Mouse (Mus musculus) E14TG2a.4 (cell line): ENCODE measurements around the gene Thada.

Experiments
- H3K27me3 ChIP-seq: 2 replicates; pipeline ENCODE4 v1.6.1; 2014; ENCODE audit warnings: low read length, control low read depth; ENCODE audit not compliant: insufficient read depth
- H3K36me3 ChIP-seq: 2 replicates; pipeline ENCODE4 v1.6.1; 2014; ENCODE audit warnings: low read length, control low read depth; ENCODE audit not compliant: insufficient read depth
- H3K4me1 ChIP-seq: replicated peaks from 2 replicates; pipeline ENCODE4 v1.6.1; 2014; ENCODE audit warnings: low read depth, low read length, control low read depth
- H3K4me3 ChIP-seq: replicated peaks from 2 replicates; pipeline ENCODE4 v1.5.1; 2014; ENCODE audit warnings: mild to moderate bottlenecking, low read length
- H3K9me3 ChIP-seq: 2 replicates; pipeline ENCODE4 v1.6.1; 2014; ENCODE audit warnings: low read length, control low read depth
- CTCF ChIP-seq: conservative IDR thresholded peaks from 2 replicates; pipeline ENCODE4 v1.5.1; 2014; ENCODE audit warnings: low read length
- NANOG ChIP-seq: IDR thresholded peaks from 2 replicates; pipeline ENCODE4 v1.6.1; 2014; ENCODE audit warnings: borderline replicate concordance, low read length, mixed read lengths
- POU5F1 ChIP-seq: IDR thresholded peaks from 2 replicates; pipeline ENCODE4 v1.6.1; 2014; ENCODE audit warnings: low read length, borderline replicate concordance

The Thada gene

DNA sequence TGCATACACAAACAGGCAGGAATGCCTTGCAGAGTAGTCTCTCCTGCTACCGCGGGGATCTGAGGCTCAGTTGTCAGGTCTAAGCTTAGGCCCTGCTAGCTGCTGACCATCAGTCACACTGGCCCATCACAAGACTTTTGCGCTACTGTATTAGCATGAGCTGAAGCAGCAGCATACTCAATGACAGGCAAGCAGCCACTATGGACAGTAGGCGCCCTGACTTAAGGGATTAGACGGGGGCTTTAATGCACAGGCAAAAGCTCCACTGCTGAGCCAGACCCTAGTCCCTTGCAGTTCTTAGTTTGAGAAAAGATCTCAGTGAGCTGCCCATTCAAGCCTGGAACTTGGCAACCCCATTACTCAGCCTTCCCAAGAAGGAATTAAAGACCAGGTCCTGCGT is 66.6 kb downstream of the Thada start:
- TF ChIP-seq POU5F1 (no peak), CTCF (no peak), NANOG (no peak)

DNA sequence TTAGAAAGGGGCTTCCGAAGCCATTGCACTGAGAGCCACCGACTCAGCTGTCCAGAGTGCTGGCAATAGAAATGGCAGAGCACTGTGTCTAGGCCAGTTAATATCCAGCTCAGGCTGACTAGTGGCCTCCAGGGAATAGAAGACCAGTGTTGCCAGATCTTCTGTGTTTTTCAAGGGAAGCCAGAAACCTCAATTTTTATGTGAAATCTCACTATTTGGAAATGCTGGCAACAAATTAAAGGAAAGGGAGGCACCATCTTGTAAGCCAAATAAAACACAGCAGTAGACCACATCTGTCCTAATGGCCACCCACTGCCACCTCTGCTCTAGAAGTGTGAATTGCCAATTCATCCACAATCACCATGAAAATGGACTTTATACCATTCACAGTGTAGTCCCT is 76.0 kb downstream of the Thada start:
- H3K36me3 ChIP-seq = peaks cover 52% of the 10 kb centered on the region
- H3K9me3 ChIP-seq = no peaks in the 10 kb centered on the region
- peaks cover 2% of the 10 kb centered on the region; the same call in 1 of the 2 replicates for H3K4me1 ChIP-seq
- H3K27me3 ChIP-seq = no peaks in the 10 kb centered on the region
- no peak overlapping the region for H3K4me3 ChIP-seq
- TF ChIP-seq NANOG (no peak), POU5F1 (no peak), CTCF (no peak)

More for the DNA sequence above, 66.6 kb downstream of the Thada start:
- no peak overlapping the region for H3K4me3 ChIP-seq
- no peaks in the 10 kb centered on the region for H3K9me3 ChIP-seq
- H3K4me1 ChIP-seq = no peaks in the 10 kb centered on the region; the same call in 1 of the 2 replicates
- H3K36me3 ChIP-seq = peaks cover 83% of the 10 kb centered on the region
- no peaks in the 10 kb centered on the region for H3K27me3 ChIP-seq

DNA sequence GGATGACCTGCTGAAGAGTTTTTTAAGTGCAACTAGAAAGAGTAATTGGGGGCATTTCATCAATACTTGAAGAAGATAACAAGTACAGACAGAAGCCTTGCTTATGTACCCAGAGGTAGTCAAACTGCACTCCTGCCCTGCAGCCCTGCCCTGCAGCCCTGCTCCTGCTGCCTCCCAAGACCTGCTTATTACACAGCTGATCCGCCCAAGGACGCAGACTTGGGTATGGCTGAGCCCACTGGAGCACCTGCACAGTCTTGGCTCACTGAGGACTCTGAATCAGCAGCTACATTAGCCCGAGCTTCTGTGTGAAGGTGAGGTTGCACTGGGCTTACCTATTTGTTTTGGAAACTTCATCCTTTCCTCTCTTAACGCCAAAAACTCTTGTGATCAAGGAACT is 79.8 kb downstream of the Thada start:
- Histone ChIP-seq H3K27me3 (no peaks in the 10 kb centered on the region), H3K36me3 (peaks cover 65% of the 10 kb centered on the region), H3K4me1 (0 out of 2 replicates have a peak, but pooled peaks cover 2% of the 10 kb centered on the region), H3K9me3 (no peaks in the 10 kb centered on the region), H3K4me3 (no peak overlapping the region)
- TF ChIP-seq CTCF = no peak
- TF ChIP-seq POU5F1 = no peak
- TF ChIP-seq NANOG = no peak

DNA sequence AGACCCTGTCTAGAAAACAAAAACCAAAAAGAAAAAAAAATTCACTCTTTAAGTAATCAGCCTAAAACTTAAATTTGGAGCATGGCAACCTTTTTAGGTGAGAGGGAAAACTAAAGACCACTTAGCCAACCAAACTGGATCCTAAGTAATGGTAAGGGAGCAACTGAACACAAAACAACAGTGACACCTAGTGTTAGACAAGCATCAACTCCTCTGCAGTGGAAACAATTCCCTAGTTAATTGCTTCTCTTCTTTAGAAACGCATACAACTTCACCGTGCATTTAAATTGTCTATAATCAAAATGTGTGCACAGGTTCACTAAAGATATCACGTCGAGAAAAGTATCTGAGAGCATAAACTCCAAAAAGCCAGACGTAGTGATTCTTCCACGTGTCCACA is 80.3 kb downstream of the Thada start:
- Histone ChIP-seq H3K27me3 (no peaks in the 10 kb centered on the region), H3K4me1 (0 out of 2 replicates have a peak, but pooled peaks cover 2% of the 10 kb centered on the region), H3K36me3 (peaks cover 65% of the 10 kb centered on the region), H3K9me3 (no peaks in the 10 kb centered on the region), H3K4me3 (no peak overlapping the region)
- no peak for TF ChIP-seq POU5F1
- TF ChIP-seq NANOG = no peak
- peak; percentile 61 for TF ChIP-seq CTCF

DNA sequence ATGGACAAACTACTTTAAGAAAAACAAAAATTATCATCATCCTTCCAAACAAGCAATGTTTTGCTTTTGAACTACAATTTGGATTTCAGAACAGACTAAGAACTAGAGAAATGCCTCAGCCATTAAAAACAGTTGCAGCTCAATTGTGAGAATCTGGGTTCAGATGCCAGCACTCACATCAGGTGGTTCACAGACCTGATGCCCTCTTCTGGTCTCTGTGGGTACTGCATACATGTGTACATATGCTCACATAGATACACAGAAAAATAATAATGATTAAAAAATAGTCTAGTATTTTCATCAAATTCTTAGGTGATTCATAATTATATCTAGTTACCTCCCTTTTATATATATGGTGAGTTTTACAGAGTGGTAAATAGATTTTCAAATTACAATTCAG is 81.3 kb downstream of the Thada start:
- H3K9me3 ChIP-seq = no peaks in the 10 kb centered on the region
- H3K4me1 ChIP-seq = 0 out of 2 replicates have a peak, but pooled peaks cover 2% of the 10 kb centered on the region
- peak; percentile 75 for TF ChIP-seq CTCF
- TF ChIP-seq NANOG = no peak
- peaks cover 69% of the 10 kb centered on the region for H3K36me3 ChIP-seq
- H3K4me3 ChIP-seq = no peak overlapping the region
- H3K27me3 ChIP-seq = no peaks in the 10 kb centered on the region

DNA sequence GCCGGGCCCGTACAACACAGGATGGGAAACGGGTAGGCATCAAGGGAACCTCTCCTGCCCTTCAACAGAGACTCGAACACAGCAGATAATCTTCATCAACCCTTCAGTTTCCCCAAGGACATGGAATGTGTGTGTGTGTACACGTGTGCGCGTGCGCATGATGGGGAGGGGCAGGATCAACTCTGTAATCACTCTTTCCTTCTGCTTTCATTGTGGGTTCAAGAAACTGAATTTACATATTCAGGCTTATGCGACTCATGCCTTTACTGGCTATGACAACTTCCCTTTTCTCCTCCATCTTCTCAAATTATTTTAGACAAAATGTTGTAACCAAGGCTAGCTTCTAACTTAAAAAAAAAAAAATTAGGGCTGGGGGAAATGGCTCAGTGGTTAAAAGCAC is 85.7 kb downstream of the Thada start:
- Histone ChIP-seq H3K36me3 (peaks cover 83% of the 10 kb centered on the region), H3K4me1 (peaks cover 8% of the 10 kb centered on the region; the same call in 1 of the 2 replicates), H3K27me3 (no peaks in the 10 kb centered on the region), H3K9me3 (peaks cover 8% of the 10 kb centered on the region; the same call in 1 of the 2 replicates), H3K4me3 (no peak overlapping the region)
- TF ChIP-seq CTCF (no peak), POU5F1 (no peak)

DNA sequence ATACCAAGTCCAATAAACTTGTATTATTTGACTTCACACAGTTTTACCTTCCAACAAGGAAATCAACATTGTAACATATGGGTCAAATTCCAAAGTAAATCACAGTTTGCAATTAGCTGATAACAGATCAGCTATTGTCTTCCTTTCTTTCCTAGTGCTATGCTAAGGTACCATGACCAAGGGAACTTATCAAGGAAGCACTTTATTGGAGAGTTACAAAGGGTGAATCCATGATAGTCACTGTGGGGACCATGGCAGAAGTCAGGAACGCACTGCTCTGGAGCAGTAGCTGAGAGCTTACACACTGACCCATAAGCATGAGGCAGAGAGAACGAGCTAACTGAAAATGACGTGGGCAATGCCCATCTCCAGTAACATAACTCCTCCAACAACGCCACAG is 89.1 kb downstream of the Thada start:
- Histone ChIP-seq H3K4me1 (peaks cover 12% of the 10 kb centered on the region; the same call in 1 of the 2 replicates), H3K9me3 (peaks cover 8% of the 10 kb centered on the region; the same call in 1 of the 2 replicates), H3K4me3 (no peak overlapping the region), H3K36me3 (peaks cover 75% of the 10 kb centered on the region), H3K27me3 (no peaks in the 10 kb centered on the region)
- TF ChIP-seq POU5F1 (no peak), NANOG (no peak), CTCF (no peak)

DNA sequence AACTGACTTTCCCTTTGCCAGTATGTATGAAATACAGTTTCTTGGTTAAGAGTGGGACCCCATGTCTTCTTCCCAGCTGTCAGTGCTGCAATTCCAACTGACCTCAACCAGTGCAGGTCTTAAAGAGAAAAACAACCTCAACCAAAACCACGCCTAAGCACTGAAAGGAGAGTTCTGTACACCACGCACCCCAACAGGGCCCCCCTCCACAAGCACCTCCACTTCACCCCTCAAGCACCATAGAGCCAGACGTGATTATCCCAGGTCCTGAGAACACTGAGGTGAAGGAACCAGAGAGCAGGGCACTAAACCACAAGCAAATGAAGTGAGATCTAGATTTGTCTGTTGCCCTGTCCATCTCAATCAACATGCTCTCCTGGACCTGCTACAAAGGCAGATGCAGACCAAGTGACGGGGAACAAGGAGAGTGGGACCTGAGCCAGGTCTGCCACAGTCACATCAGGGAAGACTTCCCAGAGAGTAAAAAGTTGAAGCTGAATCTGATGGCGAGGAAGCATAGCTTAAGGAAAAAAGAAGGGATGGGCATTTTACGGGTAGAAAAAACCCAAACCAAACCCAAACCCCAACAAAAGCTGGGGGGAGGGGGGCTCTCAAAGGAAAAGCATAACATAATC is 93.5 kb downstream of the Thada start:
- no peaks in the 10 kb centered on the region for H3K27me3 ChIP-seq
- peaks cover 61% of the 10 kb centered on the region for H3K36me3 ChIP-seq
- no peak for TF ChIP-seq NANOG
- TF ChIP-seq POU5F1 = no peak
- no peak for TF ChIP-seq CTCF
- H3K4me1 ChIP-seq = peaks cover 35% of the 10 kb centered on the region
- no peak overlapping the region for H3K4me3 ChIP-seq
- H3K9me3 ChIP-seq = no peaks in the 10 kb centered on the region

DNA sequence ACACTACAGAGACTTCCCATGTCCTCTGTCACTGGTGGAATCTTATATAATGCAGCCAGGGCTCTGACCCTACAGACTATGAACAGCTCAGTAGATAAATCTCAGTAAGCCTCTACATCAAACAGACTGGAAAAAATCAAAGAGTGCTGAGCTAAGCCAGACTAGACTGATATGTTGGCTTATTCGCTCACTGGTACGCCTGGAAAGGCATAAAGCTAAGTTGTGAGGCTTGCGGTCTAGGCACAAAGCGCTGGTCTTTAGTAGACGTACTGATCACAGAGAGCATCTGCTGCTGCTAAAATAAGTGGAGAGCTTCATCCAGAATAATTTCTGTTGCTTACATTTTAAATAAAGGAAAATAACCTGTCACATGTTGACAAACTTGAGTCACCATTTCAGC is 95.6 kb downstream of the Thada start:
- Histone ChIP-seq H3K36me3 (peaks cover 48% of the 10 kb centered on the region), H3K4me1 (peaks cover 37% of the 10 kb centered on the region), H3K9me3 (no peaks in the 10 kb centered on the region), H3K4me3 (no peak overlapping the region), H3K27me3 (no peaks in the 10 kb centered on the region)
- TF ChIP-seq NANOG = no peak
- TF ChIP-seq POU5F1 = no peak
- no peak for TF ChIP-seq CTCF
